Mouse (Mus musculus) spleen, postnatal 36 days (tissue): ENCODE measurements at regions not wholly inside any gene's neighbourhood (a gene's known extent, or its start where the extent isn't known, plus 50 kb on each side); places are given as distances from the start of the nearest gene placed in this dataset.

Source experiments
- DNase-seq, 2 experiments: peaks; one replicate each; pipeline ENCODE4 v3.0.0; 2022; ENCODE audit warnings: low spot score in 2 of 2, mixed read lengths in 1 of 2

DNA sequence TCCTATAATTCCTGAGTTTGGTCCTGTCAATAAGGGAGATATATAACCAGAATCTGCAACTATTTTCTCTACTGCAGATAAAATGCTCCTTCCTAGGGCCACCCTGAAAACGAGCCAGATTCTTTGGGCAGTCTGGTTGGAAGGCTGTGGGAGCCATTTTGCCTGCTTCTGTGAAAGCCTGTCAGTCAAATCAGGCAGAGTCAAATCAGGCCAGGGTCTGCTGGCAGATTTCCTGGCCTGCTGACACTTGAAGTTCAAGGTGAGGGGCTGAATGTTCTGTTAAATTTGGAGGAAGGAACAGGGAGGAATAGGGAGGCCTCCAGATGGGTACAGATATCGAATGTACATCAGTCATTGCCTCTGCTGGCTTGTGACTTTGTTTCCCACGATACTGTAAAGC lies 206.0 kb upstream of the Pkn2 start:
- DNase-seq, result no peak

DNA sequence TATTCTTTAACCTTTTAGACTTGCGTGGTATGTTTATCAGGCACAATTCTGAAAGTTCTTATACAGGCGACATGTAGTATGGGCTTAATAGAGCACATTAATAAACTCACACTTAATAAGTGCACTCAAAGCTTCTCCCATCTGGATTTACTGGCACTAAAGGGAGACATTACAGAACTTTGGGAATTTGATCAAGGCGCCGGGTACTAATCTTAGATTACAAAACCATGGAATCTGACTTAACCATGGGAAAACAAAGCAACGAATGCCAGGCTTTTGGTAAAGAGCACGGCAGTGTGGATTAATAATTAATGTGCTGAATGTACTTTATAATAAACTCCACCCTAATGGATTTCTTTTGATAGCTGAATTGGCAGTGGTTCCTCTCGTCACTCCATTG lies 196.5 kb upstream of the Pkn2 start:
- DNase-seq, result no peak

DNA sequence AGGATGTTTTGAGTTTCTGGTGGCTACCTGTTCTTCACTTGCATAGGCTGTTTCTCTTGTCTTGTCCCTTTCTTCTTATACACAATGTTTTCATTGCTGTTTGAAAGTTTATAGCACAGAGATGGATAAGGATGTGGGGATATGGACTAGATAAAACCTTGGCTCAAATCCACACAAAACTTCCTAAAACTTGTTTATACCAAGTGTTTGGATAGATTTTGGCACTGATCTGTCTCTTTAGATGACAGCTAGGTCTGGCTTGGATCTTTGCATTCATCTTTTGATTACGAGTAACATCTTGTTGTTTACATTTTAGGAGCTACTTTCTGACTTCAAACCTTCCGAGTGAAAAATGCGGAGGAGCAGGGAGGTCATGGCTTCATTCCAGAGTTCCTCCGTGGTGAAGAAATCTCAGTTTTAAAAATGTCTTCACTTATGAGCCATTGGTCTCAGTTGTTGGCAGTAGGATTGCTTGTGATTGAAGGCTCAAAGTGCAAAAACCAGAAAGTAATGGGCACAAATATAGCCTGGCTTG lies 190.1 kb upstream of the Pkn2 start:
- DNase-seq, result no peak

DNA sequence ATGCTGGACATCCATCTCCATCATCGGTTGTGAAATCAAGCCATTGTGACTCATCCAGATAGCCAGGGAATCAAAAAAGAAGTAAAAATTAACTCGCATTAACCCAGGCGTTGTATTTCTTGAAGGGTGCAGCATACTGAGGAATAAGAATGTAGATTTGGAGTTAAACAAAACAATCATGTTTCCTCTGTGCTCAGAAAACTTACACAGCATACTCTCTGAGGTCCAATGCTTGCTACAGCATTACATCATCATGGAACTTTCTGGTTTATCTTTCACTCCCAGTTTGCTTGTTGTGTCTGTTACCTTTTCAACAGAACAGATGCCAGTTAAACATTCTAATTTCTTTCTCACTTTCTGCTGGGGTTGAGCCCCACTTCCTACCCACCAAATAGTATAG lies 173.1 kb upstream of the Pkn2 start:
- no peak for DNase-seq

DNA sequence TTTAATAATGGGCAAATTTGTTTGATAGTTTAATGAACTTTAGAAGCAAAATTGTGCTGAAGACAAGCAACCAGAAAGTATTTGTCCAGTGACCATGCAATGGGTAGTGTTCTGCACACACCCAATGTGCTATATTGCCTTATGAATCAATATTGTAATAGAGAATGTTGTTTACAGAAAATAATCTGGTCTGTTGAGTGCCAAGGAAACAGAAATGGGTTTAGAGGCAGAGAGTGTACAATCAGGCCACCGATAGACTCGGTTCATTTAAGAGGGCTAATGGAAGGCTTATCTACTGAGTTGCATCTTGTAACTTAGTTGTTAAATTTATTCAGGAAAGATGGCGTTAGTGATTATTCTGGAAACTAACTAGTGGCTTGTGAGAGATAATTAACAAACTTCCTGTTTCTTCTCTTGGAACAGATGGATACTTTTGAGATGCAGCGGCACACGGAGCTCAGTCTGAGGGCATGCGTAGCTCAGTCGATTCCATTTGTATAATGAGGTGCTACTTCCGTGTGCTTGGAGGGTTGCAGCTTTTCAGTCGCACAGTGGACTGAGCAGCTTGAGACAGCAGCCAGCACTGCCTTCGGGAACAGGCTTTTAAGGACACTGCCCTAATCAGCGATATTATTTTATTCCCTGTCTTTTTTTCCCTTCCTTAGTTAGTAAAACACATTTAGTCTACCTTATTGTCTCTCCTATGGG lies 171.6 kb upstream of the Pkn2 start:
- DNase-seq, result no peak

DNA sequence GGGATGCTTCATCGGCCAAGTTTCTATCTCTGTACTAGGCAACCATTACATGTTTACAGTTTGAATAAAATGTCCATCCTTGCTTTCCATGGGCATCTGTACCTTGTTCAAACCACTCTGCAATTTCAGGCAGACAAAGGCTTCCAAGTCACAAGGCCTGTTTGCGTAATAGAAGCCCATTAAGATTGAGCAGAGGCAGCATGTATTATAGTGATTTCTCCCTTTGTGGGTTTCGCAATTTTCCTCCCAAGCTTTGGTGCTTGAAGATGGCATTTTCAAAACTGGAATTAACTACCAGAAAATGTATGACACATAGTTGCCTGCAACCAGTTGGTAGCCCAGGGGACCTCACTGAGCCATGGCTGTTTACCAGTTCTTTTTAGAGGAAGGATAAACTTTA lies 158.9 kb upstream of the Pkn2 start:
- no peak for DNase-seq

DNA sequence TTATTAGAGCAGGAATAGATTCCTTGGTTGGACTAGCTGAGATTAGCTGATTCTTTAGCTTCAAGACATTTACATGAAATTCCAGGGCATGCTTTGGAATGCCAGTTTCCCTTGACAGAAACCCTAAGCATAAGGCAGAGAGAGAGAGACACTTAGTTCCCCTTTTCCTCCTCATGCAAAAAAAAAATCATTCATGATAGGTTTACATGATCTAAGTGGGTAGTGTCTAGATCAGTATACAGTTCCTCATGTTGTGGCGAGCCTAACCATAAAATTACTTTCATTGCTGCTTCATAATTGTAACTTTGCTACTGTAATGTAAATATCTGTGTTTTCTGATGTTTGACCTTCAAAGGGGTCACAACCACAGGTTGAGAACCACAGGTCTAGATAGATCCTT lies 154.3 kb upstream of the Pkn2 start:
- no peak for DNase-seq

DNA sequence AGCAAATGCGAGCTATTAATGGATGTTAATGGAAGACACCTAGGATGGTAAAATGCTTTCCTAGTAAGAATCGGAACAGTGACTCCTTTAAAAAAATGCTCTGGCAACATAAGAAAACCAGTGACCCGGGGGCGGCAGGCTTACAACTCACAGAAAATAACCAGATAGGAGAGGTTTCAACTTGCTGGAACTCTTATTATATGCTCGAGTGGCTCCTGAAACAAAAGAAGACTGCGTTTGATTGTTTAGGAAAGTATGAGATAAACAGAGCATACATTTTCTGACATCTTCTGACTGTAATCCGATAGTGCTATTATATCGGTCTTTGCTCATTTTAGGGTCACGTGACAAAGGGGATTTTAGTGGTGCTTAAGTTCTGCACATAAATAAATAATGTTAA lies 152.8 kb upstream of the Pkn2 start:
- no peak for DNase-seq

DNA sequence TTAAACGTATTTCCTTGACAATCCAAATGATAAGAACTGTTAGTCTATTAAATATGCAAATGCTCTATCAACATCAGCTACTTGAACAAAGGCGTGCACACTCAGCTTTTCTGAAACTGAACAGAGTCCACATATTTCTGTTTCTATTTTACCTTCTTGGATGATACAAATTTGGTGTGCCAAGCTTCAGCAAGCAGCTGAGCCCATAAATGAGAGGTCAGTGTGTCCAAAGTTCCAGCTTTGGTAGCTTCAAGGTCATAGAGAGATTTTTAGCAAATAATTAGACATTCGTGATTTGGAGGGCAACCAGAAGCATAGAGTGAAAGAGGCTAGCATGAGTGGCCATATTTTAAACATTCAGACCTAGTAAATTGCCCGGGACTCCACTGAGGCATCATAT lies 140.7 kb upstream of the Pkn2 start:
- no peak for DNase-seq

DNA sequence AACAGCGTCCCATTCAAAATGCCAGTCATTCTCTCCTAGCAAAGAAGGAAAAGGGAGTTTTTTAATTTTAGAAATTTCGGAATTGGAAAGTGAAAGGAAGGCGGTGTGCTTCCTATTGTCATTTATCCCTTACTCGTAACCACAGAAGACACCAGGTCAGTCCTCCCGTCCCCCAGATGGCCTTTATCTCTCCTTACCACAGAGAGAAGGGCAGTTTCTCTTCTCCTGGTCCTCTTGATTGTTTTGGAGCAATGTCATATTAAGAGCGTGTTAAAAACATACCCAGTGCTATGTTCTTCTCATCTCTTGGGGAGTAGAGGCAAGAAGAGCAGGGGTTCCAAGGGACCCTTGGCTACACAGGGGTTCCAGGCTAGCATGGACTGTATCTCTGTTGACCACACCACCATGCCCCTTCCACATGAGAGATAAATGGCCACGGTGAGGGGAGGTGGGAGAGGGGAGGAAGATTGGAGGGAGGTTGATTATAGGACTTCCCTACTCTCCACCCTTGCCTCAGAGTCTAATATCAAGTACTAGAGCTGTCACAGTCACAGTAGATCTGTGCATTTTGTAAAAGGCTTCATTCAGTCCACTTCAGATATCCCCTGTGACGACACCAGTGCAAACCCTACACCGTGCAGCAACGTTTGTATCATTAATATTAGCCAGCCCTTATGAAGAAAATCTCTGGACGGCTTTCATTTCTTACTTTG lies 139.5 kb upstream of the Pkn2 start:
- DNase-seq, result no peak

DNA sequence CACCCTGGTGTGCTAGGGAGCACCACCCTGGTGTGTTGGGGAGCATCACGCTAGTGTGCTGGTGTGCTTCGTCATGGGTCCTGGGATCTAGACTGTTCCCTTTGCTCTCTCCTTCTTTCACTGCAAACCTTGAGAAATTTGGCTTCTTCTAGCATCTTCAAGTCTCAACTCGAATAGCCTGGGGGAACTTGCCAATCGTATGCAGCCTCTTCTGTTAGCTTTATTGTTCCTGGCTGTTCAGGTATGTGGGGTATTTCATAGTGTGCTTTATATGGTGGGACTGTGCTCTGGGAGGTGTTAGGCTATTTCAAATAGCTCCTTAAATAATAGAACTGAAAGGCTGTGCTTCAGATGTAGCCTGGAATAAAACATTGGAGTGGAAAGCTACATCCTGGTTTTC lies 135.7 kb upstream of the Pkn2 start:
- DNase-seq, result no peak

DNA sequence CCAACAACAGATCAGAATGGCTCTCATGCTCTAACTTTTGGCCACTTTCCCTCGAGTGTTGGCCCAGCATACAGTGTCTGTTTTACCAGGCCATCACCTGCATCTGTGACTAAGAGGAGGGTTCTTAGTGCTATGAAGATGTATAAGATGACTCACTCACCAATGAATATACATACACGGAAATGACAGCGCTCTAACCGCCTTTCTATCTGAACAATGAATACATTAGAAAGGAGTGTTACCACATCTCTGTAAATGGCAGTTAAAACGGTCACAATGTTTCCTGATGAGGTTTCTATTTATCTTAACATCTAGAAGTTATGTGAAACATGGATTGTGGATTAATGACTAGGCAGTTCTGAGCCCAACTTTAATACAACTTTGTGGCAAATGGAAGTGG lies 135.0 kb upstream of the Pkn2 start:
- DNase-seq, result no peak

DNA sequence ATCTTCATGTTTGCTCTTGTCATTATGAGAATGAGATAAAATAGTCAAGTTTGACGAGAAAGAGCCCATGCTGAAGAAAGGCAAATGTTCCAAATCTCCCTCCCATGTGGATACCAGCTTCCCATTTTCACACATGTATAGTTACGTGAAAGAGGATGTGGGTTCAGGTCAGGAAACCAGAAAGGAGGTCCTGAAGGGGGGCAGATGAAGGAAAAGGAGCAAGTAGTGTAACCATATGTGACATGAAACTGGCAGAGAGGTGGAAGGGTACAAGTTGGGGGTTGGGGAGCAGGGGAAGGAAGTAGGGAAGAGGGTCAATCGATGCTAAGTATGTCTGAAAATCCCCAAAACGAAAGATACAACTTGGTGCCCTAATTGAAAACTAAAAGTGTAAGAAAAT lies 132.6 kb upstream of the Pkn2 start:
- no peak for DNase-seq

DNA sequence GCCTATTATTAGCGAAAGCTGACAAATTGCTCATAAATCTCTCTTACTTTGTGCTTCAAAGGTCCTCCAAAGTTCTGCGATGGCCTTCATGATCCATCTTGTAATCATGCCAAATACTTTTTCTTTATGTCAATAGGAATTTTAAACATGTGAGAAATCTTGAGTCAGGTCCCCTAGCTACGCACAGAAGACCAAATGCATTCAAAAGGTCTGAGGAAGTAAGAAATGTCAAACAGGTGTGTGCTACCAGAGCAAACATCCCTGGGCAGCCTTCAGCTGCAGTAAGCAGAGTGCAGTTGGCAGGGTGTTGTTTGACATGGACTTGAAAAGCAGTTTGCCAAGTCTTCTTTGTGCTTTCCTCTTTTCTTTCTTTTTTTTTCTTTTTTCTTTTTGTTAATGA lies 125.2 kb upstream of the Pkn2 start:
- DNase-seq, result no peak

DNA sequence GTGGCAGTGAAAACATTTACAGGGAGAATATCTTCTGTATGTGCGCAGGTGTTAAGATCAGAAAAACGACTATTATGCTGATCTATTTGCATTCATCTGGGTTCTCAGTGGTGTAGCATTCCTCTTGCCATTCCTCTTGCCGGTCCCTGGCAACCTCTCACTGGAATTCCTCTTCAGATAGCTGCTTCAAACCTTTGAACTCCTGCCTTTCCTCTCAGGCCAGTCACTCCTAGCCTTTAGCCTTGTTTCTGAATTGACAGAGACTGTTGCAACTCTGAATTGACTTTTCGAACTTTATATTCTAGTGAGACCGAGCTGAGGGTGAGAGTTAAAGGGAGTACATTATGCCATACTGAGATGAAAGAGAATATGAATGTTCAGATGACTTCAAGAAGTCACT lies 120.1 kb upstream of the Pkn2 start:
- DNase-seq, result no peak

DNA sequence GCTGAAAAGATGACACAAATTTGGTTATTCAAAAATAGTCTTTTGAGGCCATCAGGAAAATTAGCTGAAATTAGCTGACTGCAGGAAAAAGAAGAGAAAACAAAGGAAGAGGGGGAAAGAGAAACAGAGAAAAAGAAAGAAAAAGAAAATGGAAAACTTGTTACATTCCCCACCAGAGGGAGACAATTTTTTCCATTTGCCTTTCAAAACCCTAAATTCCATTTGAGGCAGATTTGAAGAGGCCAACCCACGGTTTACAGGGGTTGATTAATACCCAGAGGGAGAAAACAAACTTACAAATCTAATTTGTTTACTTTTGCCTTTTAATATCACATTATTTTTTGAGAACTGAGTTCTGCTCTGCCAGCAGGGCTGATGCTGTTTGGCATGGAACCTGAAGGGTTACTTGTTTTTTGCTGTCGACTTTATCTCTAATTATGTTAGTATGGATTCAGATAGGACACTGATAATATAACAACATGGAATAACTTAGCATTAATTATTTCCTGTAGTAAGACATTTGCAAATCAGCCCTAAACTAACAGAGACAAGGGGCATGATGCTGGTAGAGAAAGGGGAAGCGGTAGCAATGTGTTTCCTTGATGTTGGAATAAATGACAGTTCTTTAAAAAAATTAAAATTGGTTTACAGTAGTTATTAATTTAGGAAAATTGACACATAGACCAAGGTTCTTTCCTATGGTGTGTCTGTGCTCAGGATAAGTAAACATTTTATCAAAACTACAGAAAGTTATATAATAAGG lies 114.4 kb upstream of the Pkn2 start:
- no peak for DNase-seq

DNA sequence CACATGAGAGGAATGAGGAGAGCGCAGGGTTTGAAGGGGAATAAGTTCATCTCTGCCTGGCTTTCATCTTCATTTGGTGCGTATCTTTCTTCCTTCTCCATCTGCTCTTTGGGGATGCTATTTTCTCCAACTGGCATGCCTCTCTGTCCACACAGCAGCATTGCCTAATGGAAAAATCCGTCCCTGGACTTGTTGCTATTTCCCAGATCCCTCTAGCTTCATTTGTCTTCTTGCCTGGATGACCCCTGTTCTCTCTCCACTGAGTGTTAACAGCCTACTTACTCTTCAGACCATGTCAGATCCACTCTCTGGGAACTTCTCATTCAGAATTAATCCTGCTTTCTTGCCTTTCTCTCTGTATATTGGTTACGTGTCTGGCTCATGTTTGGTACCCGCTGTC lies 102.7 kb upstream of the Pkn2 start:
- no peak for DNase-seq

DNA sequence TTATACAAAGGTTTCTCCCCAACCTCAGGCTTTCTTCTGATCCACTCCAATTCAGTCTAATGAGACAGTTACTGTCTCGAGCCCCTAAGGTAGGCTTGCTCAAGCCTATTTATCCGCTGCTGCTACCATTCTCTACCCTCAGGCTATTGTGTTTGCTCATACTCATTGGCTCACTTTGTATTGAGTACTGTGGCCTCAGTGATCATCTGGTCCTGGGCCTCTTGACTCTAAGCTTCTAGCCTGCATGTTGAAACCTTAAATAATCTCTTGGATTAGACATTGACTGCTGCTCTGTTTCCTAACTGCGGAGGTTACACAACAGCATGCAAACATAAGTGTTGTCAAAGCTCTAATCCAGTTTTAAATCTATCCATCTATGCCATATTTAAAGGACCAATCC lies 99.4 kb upstream of the Pkn2 start:
- no peak for DNase-seq

DNA sequence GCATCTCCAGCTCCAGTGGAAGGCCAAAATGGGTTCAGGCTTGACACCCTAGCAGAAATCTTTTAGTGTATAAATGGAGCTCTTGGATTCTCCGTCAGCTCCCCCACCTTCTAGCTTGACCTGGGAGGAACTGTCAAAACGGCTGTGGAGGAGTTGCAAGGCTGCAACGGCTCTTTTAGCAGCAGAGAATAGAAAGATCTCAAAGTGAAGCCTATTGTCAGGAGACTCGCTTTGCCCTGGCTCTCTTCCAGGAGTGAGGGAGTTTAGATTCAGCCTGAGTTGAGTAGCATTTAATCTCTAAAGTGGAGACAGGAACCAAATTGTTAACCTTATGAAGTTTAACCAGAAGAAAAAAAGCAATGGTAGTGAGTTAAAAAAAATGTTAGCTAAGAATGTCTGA lies 97.4 kb upstream of the Pkn2 start:
- DNase-seq, result no peak

DNA sequence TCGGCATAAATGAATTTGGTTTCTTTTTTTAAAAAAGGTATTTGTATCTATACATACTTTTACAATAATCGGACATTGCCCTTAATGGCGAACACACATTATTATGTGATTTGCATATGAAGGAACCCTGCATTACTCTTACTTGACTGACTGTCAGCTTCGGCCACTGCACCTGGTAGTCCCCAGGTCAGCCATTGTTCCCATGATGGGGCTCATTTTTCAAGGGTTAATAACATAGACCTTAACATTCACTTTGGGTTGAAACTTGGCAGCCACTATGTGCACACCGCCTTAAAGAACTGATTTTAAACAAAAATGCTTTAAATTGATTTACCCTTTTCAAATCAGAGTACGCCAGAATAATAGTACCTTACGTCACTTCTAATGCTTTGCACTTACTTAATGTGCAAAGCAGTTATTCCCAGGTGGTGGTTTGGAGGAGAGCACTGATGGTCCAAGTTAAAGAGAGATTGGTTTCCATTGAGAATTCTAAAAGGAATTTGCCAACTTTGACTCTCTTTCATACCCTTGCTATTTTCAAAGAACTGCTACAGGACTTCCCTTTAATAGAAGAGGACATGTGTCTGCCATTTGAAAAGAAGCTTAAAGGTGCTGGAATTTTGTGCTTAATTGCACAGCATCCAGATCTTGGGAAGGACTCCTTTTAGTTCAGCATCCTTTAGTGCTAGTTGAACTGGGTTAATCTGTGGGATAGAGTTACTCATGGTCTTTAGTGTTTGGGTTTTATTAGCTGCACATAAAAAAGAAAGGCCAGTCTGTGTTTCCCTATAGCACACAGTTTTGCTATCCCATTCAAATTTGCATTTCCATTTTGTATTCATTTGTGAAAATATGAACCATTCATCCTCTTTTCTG lies 95.0 kb upstream of the Pkn2 start:
- DNase-seq, result no peak

DNA sequence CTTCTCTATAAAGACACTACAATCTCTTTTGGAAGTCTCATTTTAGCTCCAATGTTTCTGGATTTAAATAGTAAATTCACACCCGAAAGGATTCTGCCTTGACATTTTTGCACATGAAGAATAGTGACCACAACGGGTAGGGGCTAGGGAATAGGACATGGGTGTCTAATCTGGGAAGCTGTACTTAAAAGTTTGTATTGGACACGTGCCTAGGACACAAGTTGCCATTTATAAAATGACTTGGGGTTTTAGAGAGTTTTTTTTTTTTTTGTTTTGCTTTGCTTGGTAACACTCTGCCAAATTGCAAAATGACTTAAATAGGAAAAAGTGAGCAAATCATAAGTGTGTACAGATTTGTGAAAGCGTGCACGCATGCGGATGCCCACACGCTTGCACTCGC lies 93.8 kb upstream of the Pkn2 start:
- DNase-seq, result no peak

DNA sequence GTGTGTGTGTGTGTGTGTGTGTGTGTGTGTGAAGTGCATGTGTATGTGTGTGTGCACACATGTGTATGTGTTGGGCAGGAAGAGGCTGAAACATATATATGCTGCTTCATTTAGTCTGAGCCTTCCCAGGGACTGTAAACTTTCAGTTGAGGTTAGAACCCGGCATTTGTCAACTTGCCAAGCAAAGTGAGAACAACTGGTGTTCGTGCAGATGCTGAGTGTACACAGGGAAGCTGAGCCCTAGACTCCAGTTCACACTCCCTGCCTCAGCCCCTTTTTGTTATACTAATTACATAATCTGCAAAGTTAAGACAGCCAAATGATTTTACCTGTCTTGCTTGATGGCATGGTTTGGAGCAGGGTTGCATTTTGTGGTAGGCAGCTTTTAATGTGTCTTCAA lies 87.7 kb upstream of the Pkn2 start:
- no peak for DNase-seq
